Mouse (Mus musculus): ENCODE measurements around the gene Gm11213.

- TF ChIP-seq CTCF (IDR thresholded peaks at IDR 0.05; ENCODE audit: low read depth), result no peak
- no peak for TF ChIP-seq EP300 (IDR thresholded peaks at IDR 0.05; ENCODE audit: low read depth)
Measured at GRCm38 (mm10) chr4:63600786-63601185, 4.3 kb downstream of the Gm11213 start.
